Mouse (Mus musculus) brown adipose tissue, adult 24 weeks (tissue): ENCODE data around the gene C1ql3. TPM values are rescaled to one million over a fixed set of nuclear protein-coding genes. Genes with fewer than 3 reads are reported as not detected.

Experiments used
- H3K27ac ChIP-seq: fragments of 200-500 bp; replicated peaks from 2 replicates; pipeline ENCODE4 v1.5.1; 2012; ENCODE audit warnings: low read depth, mild to moderate bottlenecking, low read length
- H3K4me1 ChIP-seq: fragments of 200-500 bp; 2 replicates; pipeline ENCODE4 v1.6.1; 2012; ENCODE audit warnings: low read length, mixed read lengths; ENCODE audit not compliant: control insufficient read depth, insufficient read depth, insufficient read length
- H3K4me3 ChIP-seq: fragments of 200-500 bp; 2 replicates; pipeline ENCODE4 v1.5.1; 2012; ENCODE audit warnings: low read depth, mild to moderate bottlenecking, low read length, moderate library complexity; ENCODE audit not compliant: insufficient read depth
- polyA plus RNA-seq: library from polyadenylated mRNA; stranded (reverse); fragments of >200 nt; gene quantifications from 2 replicates; pipeline ENCODE4 v1.2.4, GENCODE M21; 2012; ENCODE audit not compliant: missing spikeins, insufficient read depth, insufficient read length

Gene C1ql3
- polyA plus RNA-seq, 1 experiment, result not detected

GRCm38 (mm10) chr2:12984901-12985732, 26.5 kb downstream of the C1ql3 start:
- no peak overlapping the region for H3K4me3 ChIP-seq
- no peak overlapping the region for H3K27ac ChIP-seq
- H3K4me1 ChIP-seq, result no peaks in the 10 kb centered on the region

GRCm38 (mm10) chr2:12978771-12979170, 32.8 kb downstream of the C1ql3 start:
- H3K4me3 ChIP-seq, result no peak overlapping the region
- H3K27ac ChIP-seq, result no peak overlapping the region
- H3K4me1 ChIP-seq, result no peaks in the 10 kb centered on the region

GRCm38 (mm10) chr2:12977367-12977766, 34.2 kb downstream of the C1ql3 start:
- Histone ChIP-seq H3K4me3 (no peak overlapping the region), H3K4me1 (no peaks in the 10 kb centered on the region), H3K27ac (no peak overlapping the region)

- H3K27ac ChIP-seq, result no peak overlapping the region
- no peak overlapping the region for H3K4me3 ChIP-seq
- no peaks in the 10 kb centered on the region for H3K4me1 ChIP-seq
Measured at GRCm38 (mm10) chr2:12973752-12974151, 37.9 kb downstream of the C1ql3 start.

GRCm38 (mm10) chr2:12970049-12970724, 41.4 kb downstream of the C1ql3 start:
- H3K27ac ChIP-seq, result no peak overlapping the region
- no peaks in the 10 kb centered on the region for H3K4me1 ChIP-seq
- no peak overlapping the region for H3K4me3 ChIP-seq

GRCm38 (mm10) chr2:12956703-12957424, 54.7 kb downstream of the C1ql3 start:
- Histone ChIP-seq H3K4me1 (no peaks in the 10 kb centered on the region), H3K4me3 (no peak overlapping the region), H3K27ac (no peak overlapping the region)

Other genes with a start within 250 kb of the C1ql3 start
- 18.0 and 20.8 TPM in 2 replicates for gene Pter, start 87.8 kb downstream of the C1ql3 start, polyA plus RNA-seq